Mouse (Mus musculus) ovary, postnatal 36 days (tissue): ENCODE data around the gene Slc25a43.

ENCODE experiments used
- DNase-seq: peaks from one replicate; pipeline ENCODE4 v3.0.0; 2022; ENCODE audit warnings: low spot score, mixed read lengths

Gene Slc25a43

DNA sequence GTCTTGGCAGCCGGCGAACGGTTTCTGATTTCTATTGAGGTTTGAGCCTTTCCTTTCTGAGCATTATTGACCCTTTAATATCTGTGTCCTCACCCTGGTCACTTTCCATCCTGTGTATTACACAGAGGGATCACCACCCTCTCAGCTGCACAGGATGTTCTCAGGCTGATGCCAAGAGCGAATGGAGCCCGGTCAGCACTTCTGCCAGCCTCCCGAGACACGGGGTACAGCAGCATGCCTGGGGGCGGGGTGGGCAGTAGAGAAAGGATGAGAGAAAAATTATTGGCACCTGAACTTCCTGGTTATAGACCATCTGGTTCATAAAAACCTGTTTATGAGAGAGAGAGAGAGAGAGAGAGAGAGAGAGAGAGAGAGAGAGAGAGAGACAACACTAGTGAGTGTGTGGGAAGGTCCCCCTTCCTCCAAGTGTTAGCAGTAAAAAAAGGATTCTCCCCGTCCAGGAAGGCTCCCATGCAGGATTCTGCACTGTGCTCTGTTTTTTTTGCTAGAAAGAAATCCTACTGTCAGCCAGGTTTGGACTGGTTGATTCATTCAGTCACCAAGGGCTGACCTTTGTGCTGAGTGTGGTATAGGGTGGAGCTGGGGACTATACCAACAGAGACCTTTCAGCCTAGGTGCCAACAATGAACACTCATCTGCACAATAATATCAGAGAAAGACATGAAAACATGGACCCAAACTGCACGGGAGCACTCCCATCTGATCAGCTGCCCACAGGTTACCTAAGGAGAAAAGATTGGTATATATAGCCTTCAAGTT lies 80.7 kb downstream of the Slc25a43 start:
- DNase-seq = no peak

DNA sequence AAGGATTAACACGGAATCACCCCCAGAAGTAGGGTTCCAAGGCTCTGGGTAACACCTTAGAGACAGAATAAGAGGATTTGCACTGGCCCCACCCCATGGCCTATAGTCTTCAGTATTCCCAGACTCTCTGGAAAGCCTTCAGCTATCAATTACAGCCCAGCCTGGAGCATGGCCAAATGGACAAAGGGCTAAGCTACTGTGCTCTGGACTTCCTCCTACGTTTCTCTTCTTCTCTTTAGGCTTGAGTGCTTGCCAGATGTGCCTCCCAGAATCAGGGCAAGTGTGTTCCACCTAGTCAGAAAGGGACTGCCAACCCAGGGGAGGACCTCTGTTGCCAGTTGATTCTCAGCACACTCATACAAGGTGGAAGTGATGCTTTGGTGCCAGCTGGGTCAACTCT lies 81.6 kb downstream of the Slc25a43 start:
- DNase-seq = peak; percentile 24
